Mouse (Mus musculus) kidney, adult 10 weeks (tissue): ENCODE results near the gene Kifc3. TPM values are rescaled to one million over a fixed set of nuclear protein-coding genes. Genes with fewer than 3 reads are reported as not detected.

Experiments
- polyA plus RNA-seq: library from polyadenylated mRNA; stranded (reverse); fragments of 350-450 nt; fragmentation: Illumina TruSeq; extraction: RNeasy Lipid Tissue Mini Kit (QIAGEN cat#74804); gene quantifications from one replicate; pipeline ENCODE4 v1.2.3, GENCODE M21; 2014; ENCODE audit warnings: low read depth, low replicate concordance

Kifc3 gene
- polyA plus RNA-seq, result 1.7 TPM

GRCm38 (mm10) chr8:95202649-95203275 is at the start of gene Kifc3:
Gene Kifc3 (minus strand): TSS chr8:95202812.

GRCm38 (mm10) chr8:95080381-95081341 is 122.0 kb downstream of the Kifc3 start, which contains the start of gene Katnb1:
Gene Katnb1 (plus strand): TSS chr8:95081186.

GRCm38 (mm10) chr8:95054927-95055510 is 147.6 kb downstream of the Kifc3 start, which contains the start of gene Drc7:
Gene Drc7 (plus strand): TSS chr8:95055103.

Other genes with a start within 250 kb of the Kifc3 start
- gene Adgrg1, start 228.1 kb downstream of the Kifc3 start, polyA plus RNA-seq, result 10.6 TPM
- 0.73 TPM for gene Adgrg3, start 185.1 kb downstream of the Kifc3 start, polyA plus RNA-seq
- not detected for gene Drc7, start 147.7 kb downstream of the Kifc3 start, polyA plus RNA-seq
- gene Katnb1, start 121.6 kb downstream of the Kifc3 start, polyA plus RNA-seq, result not detected
- not detected for gene Cngb1, start 103.8 kb upstream of the Kifc3 start, polyA plus RNA-seq
- not detected for gene Tepp, start 107.8 kb upstream of the Kifc3 start, polyA plus RNA-seq
- gene Zfp319, start 129.1 kb upstream of the Kifc3 start, polyA plus RNA-seq, result 0.89 TPM
- gene Usb1, start 129.5 kb upstream of the Kifc3 start, polyA plus RNA-seq, result 1.0 TPM
- 0.16 TPM for gene Mmp15, start 149.5 kb upstream of the Kifc3 start, polyA plus RNA-seq
- 35.4 TPM for gene Cfap20, start 232.1 kb upstream of the Kifc3 start, polyA plus RNA-seq